Mouse (Mus musculus): Measurements from ENCODE around the gene Gm20696.

GRCm38 (mm10) chr6:99314746-99315145 lies 351.9 kb downstream of the Gm20696 start:
- TF ChIP-seq CTCF (IDR thresholded peaks at IDR 0.05; ENCODE audit: low read depth) (no peak), EP300 (optimal IDR thresholded peaks at IDR 0.05) (no peak)
